Mouse (Mus musculus): ENCODE measurements around the gene Gas1.

GRCm38 (mm10) chr13:60174953-60175352 is 2.2 kb downstream of the Gas1 start:
- TF ChIP-seq CTCF (IDR thresholded peaks at IDR 0.05; ENCODE audit: control insufficient read depth, insufficient read depth, low read length) (no peak), POLR2A (IDR thresholded peaks at IDR 0.05; ENCODE audit: borderline replicate concordance, control insufficient read depth, low read depth, low read length) (no peak)

Measured in bone marrow, adult 2 months (tissue).